Mouse (Mus musculus): ENCODE results near the gene Gm6509. TPM values are rescaled to one million over a fixed set of nuclear protein-coding genes. Genes with fewer than 3 reads are reported as not detected.
"Not testable (repeated sequence)": the region's sequence is repeated elsewhere in the genome, so short reads cannot be mapped to it uniquely, and the experiment has no call there.

Gene Gm6509
- not detected for total RNA-seq (2021)
- long read RNA-seq, experiment 1 = 0 reads
- long read RNA-seq, experiment 2 = 0 reads

- not testable (repeated sequence) for DNase-seq (ENCODE audit: low spot score in 2 of 2)
Measured at GRCm38 (mm10) chr5:94623679-94624078, at the start of gene Gm6509. TSS of gene Gm6509 (plus strand) at chr5:94623979.

GRCm38 (mm10) chr5:94616242-94616641 is 7.5 kb upstream of the Gm6509 start, which contains the start of gene Gm3147:
TSS of gene Gm3147 (minus strand) at chr5:94616342.
- not testable (repeated sequence) for DNase-seq (ENCODE audit: low spot score in 2 of 2)

DNA sequence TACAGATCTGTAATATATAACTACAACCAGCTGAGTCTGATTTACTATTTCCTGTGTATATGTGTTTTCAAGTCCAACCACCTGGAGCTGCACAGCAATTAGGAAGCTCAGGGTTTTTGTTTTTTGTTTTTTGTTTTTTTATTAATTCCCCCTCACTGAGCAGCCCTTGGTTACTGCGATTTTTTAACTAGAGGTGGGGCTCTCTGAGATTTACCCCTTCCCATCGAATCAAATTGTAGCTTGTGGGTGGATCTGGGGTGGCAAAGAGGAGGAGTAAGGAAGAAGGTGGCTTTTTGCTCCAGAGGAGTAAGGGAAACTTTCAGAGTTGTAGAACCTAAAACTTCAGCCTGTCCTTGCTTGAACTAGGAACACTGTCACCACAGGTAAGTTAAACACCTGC is 24.3 kb downstream of the Gm6509 start, which contains the start of gene Gm6205:
TSS of gene Gm6205 (plus strand) at position 301 of the 400 bp plus-strand sequence.
- not testable (repeated sequence) for DNase-seq (ENCODE audit: low spot score in 2 of 2)

Other genes starting within 250 kb of the Gm6509 start
- gene Gm7682, start 178.2 kb upstream of the Gm6509 start, total RNA-seq (2021) = not detected
- not detected for gene Gm3139, start 97.7 kb upstream of the Gm6509 start, total RNA-seq (2021)
- gene Gm3147, start 7.6 kb upstream of the Gm6509 start, total RNA-seq (2021) = not detected
- gene Gm6205, start 24.4 kb downstream of the Gm6509 start, total RNA-seq (2021) = not detected
- gene Gm3183, start 241.5 kb downstream of the Gm6509 start, total RNA-seq (2021) = not detected